Mouse (Mus musculus) cerebellum, adult 18-20 months (tissue): Measurements from ENCODE around the gene Nfatc3.
A peak's percentile ranks its signal among the peaks of the same experiment; 100 is the strongest.
"Not testable (repeated sequence)": the region's sequence is repeated elsewhere in the genome, so short reads cannot be mapped to it uniquely, and the experiment has no call there.

Experiments
- DNase-seq, 2 experiments: peaks; one replicate each; pipeline ENCODE4 v3.0.0; 2021

Gene Nfatc3

GRCm38 (mm10) chr8:106058731-106059612 lies at the start of gene Nfatc3:
TSS of gene Nfatc3 (plus strand) at chr8:106058840.
- DNase-seq, result peak; percentile 96 to 98

GRCm38 (mm10) chr8:106010748-106011642 lies 47.6 kb upstream of the Nfatc3 start:
- peak; percentile 89 to 97 for DNase-seq

GRCm38 (mm10) chr8:106011643-106011986 lies 47.0 kb upstream of the Nfatc3 start, which contains the start of gene Ddx28:
TSS of gene Ddx28 (minus strand) at chr8:106011882.
- DNase-seq, result no peak

- not testable (repeated sequence) for DNase-seq
Observed at GRCm38 (mm10) chr8:106012203-106012602, 46.4 kb upstream of the Nfatc3 start.

- no peak for DNase-seq
Observed at GRCm38 (mm10) chr8:106016284-106016683, 42.4 kb upstream of the Nfatc3 start.

- DNase-seq, result no peak
Observed at GRCm38 (mm10) chr8:106017130-106017529, 41.5 kb upstream of the Nfatc3 start.

GRCm38 (mm10) chr8:106018039-106018438 lies 40.6 kb upstream of the Nfatc3 start:
- DNase-seq, result no peak

GRCm38 (mm10) chr8:106022483-106022882 lies 36.2 kb upstream of the Nfatc3 start:
- peak; percentile 74 to 91 for DNase-seq

- DNase-seq, result no peak
Observed at GRCm38 (mm10) chr8:106038721-106039120, 19.9 kb upstream of the Nfatc3 start.

- no peak for DNase-seq
Observed at GRCm38 (mm10) chr8:106039605-106040004, 19.0 kb upstream of the Nfatc3 start.

GRCm38 (mm10) chr8:106040218-106040617 lies 18.4 kb upstream of the Nfatc3 start:
- no peak for DNase-seq

GRCm38 (mm10) chr8:106043055-106043454 lies 15.6 kb upstream of the Nfatc3 start:
- no peak for DNase-seq

- no peak for DNase-seq
Observed at GRCm38 (mm10) chr8:106044151-106044550, 14.5 kb upstream of the Nfatc3 start.

- DNase-seq, result no peak
Observed at GRCm38 (mm10) chr8:106046872-106047559, 11.6 kb upstream of the Nfatc3 start.

- no peak for DNase-seq
Observed at GRCm38 (mm10) chr8:106047854-106048630, 10.6 kb upstream of the Nfatc3 start.

GRCm38 (mm10) chr8:106049840-106050239 lies 8.8 kb upstream of the Nfatc3 start:
- DNase-seq, result no peak

GRCm38 (mm10) chr8:106051068-106051467 lies 7.6 kb upstream of the Nfatc3 start:
- no peak for DNase-seq

GRCm38 (mm10) chr8:106052510-106053089 lies 6.0 kb upstream of the Nfatc3 start:
- DNase-seq, result no peak

GRCm38 (mm10) chr8:106054190-106054811 lies 4.3 kb upstream of the Nfatc3 start:
- DNase-seq, result no peak

- DNase-seq, result no peak
Observed at GRCm38 (mm10) chr8:106055038-106055437, 3.6 kb upstream of the Nfatc3 start.

GRCm38 (mm10) chr8:106056455-106056982 lies 2.1 kb upstream of the Nfatc3 start:
- no peak for DNase-seq
